Mouse (Mus musculus) ES-E14 (cell line): ENCODE measurements at regions not wholly inside any gene's neighbourhood (a gene's known extent, or its start where the extent isn't known, plus 50 kb on each side); places are given as distances from the start of the nearest gene placed in this dataset.

Experiments used
- HCFC1 ChIP-seq: IDR thresholded peaks from 2 replicates; pipeline ENCODE4 v1.6.1; 2012; ENCODE audit warnings: low read length, inconsistent platforms, borderline replicate concordance; ENCODE audit not compliant: insufficient read depth
- MAFK ChIP-seq: IDR thresholded peaks from 2 replicates; pipeline ENCODE4 v1.6.1; 2014; ENCODE audit warnings: mild to moderate bottlenecking, low read depth, low read length, inconsistent platforms; ENCODE audit not compliant: insufficient read depth
- ZC3H11A ChIP-seq: IDR thresholded peaks from 2 replicates; pipeline ENCODE4 v1.6.1; 2012; ENCODE audit warnings: low read depth, mild to moderate bottlenecking, inconsistent platforms, low read length, borderline replicate concordance
- ZNF384 ChIP-seq: IDR thresholded peaks from 2 replicates; pipeline ENCODE4 v1.6.1; 2012; ENCODE audit warnings: low read depth, low read length, inconsistent platforms

DNA sequence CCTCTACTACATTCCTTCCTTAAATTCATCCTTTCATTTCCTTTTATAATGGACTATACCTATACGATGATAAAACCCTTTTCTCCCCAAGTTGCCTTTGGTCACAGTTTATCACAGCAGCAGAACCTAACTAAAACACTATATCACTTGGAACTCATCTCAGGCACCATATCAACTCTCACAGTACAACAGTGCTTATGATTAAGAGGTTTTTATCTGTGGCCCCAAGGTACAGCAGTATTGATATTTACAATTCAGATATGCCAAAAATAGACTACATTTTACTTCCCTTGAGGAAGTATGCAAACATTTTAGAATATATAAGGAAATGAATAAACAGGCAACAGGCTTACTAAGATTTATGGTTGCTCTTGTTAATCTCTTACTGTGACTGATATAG is 251.4 kb upstream of the Mef2c start:
- no peak for TF ChIP-seq ZNF384
- TF ChIP-seq ZC3H11A: no peak
- no peak for TF ChIP-seq HCFC1
- no peak for TF ChIP-seq MAFK
